Mouse (Mus musculus) testis, postnatal 10 days (tissue): ENCODE results near the gene Hspa1l.
"Not testable (repeated sequence)": the region's sequence is repeated elsewhere in the genome, so short reads cannot be mapped to it uniquely, and the experiment has no call there.

Source experiments
- DNase-seq: peaks from one replicate; pipeline ENCODE4 v3.0.0; 2021; ENCODE audit warnings: low spot score

Hspa1l gene

DNA sequence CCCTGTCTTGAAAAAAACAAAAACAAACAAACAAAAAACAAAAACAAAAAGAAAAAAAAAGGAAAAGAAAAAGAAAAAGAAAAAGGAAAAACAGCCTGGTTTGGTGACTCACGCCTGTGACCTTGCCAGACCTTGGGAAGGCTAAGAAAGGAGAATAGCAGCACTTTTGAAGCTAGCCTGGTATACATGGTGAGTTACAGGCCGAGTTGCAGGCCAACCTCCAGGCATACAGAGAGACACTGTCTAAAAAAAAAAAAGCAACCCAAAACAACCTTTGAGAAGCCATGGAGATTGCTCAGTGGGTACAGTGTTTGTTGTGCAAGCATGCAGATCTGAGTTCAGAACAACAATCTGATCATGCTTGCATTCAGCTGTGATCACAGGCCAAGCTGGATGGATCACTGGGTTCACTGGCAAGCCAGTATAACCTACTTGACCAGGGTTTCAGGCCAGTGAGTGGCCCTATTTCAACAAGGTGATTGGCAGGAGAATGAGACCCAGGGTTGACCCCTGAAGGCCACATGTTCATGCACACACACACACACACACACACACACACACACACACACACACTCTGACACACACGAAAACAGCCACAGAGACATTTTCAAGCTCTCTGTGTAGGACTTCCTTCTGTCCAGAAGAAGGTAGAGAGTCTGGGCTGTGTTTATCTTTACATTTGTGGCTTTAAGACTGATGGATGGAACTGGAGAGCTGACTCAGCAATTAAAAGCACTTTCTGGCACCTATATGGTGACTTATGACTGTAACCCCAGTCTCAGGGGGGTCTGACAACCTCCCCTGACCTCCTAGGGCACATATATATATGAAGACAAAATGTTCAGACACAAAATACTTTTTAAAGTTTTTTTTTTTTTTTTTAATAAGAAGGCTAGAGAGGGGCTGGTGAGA, 3.3 kb downstream of the Hspa1l start:
- DNase-seq: no peak

DNA sequence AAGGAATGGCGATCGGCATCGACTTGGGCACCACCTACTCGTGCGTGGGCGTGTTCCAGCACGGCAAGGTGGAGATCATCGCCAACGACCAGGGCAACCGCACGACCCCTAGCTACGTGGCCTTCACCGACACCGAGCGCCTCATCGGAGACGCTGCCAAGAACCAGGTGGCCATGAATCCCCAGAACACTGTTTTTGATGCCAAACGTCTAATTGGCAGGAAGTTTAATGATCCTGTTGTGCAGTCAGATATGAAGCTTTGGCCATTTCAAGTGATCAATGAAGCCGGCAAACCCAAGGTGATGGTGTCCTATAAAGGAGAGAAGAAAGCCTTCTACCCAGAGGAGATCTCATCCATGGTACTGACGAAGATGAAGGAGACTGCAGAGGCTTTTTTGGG, 4.5 kb downstream of the Hspa1l start:
- no peak for DNase-seq

DNA sequence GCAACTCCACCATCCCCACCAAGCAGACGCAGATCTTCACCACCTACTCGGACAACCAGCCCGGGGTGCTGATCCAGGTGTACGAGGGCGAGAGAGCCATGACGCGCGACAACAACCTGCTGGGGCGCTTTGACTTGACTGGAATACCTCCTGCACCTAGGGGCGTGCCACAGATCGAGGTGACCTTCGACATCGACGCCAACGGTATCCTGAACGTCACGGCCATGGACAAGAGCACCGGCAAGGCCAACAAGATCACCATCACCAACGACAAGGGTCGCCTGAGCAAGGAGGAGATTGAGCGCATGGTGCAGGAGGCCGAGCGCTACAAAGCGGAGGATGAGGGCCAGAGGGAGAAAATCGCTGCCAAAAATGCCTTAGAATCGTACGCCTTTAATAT, 5.7 kb downstream of the Hspa1l start:
- no peak for DNase-seq

GRCm38 (mm10) chr17:34979631-34980030, 7.1 kb downstream of the Hspa1l start:
- no peak for DNase-seq

DNA sequence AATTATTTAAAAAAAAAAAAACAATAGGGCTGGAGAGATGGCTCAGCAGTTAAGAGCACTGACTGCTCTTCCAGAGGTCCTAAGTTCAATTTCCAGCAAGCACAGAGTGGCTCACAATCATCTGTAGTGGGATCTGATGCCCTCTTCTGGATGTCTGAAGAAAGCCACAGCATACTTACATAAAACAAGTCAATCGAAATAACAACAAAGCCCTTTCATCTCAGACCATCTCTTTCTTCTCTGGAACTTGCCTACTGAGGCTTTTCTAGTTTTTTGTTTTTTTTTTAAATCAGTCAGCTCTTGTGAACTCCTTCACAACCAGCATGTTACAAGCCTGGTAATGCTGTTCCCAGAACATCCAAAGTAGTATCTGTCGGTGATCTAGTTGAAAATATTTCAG, 8.2 kb downstream of the Hspa1l start:
- no peak for DNase-seq

- DNase-seq: peak; percentile 90
Measured at GRCm38 (mm10) chr17:34981690-34982180, 9.2 kb downstream of the Hspa1l start, which contains the start of gene Lsm2. TSS of gene Lsm2 (plus strand) at chr17:34981862.

GRCm38 (mm10) chr17:34982328-34982727, 9.8 kb downstream of the Hspa1l start:
- DNase-seq: no peak

DNA sequence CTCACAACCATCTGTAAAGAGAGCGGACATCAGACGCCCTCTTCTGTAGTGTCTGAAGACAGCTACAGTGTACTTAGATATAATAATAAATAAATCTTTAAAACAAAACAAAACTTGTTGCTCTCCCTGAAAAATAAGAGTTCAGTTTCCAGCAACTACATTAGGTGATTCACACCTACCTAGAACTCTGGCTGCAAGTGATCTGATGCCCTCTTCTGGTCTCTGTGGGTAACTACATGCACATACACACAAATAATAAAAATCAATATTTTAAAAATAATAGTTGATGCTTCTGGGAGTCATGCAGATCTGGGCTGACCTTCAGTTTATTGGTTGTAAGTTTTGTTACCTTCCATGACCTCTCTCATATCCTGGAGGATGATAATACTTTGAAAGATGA, 11.7 kb downstream of the Hspa1l start:
- DNase-seq: no peak

DNA sequence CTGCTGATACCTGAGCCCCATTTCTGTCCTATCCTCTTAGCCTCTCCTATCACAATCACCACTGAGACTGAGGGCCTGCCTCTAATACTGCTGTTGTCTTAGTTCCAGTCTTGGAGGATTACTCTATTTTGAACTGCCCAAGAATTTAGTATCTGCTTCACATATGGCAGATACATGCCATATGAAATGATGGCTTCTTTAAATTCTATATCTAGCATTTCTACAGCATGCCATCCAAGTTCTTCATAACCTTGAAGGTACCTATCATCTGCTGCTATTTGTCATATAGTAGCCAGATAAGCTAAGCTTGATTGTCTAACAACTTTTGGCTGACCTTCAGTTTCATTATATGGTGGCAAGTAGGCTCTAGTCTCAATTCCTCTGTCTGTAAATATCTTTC, 22.2 kb downstream of the Hspa1l start:
- no peak for DNase-seq

DNA sequence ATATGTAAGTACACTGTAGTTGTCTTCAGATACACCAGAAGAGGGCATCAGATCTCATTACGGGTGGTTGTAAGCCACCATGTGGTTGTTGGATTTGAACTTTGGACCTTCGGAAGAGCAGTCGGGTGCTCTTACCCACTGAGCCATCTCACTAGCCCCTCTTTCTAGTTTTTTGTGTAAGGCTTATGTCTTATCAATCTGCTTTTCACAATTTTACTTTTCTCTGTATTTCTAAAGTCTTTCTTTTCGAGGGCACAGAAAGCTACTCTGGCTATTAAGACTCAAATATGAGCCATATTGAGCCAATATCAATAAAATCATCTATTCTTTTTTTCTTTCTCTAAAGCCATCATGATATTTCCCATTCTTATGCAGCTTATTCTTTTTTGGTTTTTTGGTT, 22.7 kb downstream of the Hspa1l start:
- DNase-seq: not testable (repeated sequence)

DNA sequence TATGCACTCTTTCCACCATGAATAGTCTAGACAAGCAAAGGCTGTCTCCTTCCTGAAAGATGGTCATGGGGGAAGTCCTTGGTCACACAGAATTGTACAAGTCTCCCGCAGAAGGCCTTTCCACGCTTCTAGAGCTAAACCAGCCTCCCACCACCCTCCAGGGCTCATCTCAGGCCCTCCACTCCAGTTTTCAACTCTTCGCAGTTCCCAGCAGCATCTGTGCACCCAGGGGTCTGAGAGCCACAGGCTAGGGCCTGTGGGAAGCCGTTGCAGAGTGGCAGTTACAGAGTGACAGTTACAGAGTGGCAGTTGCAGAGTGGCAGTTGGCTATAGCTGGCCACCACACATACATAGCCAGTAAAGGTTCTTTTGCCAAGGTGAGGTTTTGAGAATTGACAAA, 23.4 kb downstream of the Hspa1l start:
- not testable (repeated sequence) for DNase-seq

GRCm38 (mm10) chr17:34996411-34997141, 24.1 kb downstream of the Hspa1l start:
- DNase-seq: no peak

DNA sequence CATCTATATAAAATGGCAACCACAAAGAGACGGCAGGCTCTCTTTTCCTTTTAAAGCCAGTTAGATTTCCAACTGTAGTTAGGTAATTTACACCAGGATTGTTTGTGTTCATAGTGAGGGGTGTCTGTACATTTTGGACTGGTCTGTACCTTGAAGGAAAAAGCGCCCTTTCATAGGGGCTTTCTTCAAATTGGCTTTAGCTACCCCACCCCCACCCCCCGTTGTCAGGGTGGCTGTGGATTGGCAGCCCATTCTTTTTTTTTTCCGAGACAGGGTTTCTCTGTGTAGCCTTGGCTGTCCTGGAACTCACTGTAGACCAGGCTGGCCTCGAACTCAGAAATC, 24.6 kb downstream of the Hspa1l start:
- DNase-seq: no peak

DNA sequence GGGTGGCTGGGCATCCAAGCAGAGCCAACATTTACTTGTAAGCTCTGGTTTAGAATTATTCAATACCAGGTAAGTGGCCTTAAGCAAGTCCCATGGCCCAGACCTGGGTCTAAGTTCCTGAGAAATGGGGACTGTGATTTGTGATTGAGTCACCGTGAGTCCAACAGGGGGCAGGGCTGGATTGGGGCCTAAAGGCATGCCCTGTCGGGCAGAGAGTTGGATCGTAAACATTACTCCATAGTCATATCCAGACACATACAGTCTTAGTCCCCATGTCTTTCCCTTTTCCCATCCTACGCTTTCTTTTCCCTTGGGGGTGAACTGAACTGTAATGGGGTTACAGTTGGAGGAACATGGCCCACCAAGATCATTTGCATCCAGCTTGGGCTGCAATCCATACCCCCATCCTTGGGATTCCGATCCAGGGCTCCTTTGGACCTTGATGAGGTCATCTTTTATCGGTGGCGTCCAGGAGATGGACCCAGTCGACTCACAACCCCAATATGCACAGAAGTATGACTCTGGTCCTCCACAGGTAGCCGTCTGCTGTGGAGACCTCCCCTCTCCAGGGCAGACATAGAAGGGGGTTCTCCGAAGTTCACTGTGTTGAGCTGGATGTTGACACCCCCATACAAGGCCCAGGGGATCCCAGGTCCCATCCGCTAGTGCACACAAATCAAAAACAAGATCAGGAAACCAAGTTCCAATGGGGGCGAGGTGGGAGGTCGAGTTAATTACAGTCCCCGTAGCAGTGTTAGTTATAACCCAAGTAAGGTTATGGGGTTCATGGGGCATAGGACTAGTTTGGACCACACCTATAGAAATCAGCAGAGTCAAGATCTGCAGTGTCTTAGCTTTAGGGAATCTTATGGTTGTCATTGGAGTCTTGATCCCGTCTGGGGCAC, 26.3 kb downstream of the Hspa1l start:
- no peak for DNase-seq

DNA sequence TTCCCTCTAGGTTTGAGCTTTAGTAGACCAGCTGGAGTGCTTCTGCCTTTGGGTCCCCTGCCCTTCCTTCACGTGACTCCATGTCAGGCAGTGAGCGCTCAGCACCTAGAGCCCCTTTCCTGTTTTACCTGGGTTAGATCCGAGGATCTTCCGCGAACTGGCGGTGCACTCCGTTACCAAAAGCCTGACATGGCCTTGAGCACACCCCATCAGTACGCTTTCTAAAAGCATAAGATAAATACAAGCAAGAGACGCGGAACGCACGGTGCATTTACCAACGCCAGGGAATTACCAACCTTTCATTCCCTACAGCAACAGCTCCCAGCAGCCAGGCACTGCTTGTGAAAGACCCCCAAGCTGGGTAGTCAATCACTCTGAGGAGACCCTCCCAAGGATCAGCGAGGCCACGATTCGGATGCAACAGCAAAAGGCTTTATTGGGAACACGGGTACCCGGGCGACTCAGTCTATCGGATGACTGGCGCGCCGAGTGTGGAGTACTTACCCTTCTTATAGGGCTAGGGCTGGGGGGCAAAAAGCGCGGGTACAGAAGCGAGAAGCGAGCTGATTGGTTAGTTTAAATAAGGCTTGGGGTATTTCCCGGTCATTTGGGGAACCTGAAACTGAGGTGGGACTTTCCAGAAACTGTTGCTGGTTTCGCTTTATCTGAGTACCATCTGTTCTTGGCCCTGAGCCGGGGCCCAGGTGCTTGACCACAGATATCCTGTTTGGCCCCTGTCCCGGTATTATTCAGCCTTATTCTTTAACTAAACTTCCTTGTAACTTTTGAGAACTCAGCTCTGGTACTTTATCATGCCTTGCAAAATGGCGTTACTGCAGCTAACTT, 27.6 kb downstream of the Hspa1l start:
- not testable (repeated sequence) for DNase-seq

DNA sequence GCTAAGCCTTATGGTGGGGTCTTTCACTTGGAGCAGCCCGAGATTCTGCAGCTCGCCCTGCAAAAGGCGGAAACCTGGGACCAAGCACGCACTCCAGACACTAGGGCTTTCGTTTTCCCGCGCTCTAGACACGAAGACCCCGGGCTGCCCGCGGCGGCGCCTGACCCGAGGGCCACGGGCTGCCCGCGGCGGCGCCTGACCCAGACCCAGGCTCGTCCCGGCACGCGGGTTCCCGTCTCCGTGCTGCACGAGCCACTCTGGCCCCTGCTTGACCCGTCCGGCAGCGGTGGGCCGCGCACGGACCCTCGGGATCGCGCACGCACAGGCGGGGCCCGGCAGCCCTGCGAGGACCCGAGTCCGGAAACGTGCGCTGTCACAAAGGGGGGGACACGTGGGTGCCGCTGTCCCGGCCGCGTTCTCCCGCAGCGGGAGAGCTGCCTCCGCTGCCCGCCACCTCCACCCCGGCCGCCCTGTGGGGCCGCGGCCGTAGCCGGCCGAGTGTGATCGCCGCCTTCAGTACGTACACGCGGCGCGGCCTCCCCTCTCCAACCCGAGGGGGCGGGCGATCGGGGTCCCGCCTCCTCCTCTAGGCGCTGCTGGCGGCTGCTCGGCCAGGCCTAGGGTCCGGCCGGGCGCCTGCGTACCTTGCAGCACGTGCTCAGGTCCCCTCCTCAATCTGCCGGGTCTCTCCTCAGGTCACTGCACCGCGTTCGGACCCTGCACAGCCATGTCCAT, 28.4 kb downstream of the Hspa1l start, which contains the start of gene Vars:
Gene Vars (plus strand): TSS at position 271 of the 735 bp plus-strand sequence.
- peak; percentile 91 for DNase-seq

- peak; percentile 52 for DNase-seq
Measured at GRCm38 (mm10) chr17:35001452-35002152, 29.1 kb downstream of the Hspa1l start.

DNA sequence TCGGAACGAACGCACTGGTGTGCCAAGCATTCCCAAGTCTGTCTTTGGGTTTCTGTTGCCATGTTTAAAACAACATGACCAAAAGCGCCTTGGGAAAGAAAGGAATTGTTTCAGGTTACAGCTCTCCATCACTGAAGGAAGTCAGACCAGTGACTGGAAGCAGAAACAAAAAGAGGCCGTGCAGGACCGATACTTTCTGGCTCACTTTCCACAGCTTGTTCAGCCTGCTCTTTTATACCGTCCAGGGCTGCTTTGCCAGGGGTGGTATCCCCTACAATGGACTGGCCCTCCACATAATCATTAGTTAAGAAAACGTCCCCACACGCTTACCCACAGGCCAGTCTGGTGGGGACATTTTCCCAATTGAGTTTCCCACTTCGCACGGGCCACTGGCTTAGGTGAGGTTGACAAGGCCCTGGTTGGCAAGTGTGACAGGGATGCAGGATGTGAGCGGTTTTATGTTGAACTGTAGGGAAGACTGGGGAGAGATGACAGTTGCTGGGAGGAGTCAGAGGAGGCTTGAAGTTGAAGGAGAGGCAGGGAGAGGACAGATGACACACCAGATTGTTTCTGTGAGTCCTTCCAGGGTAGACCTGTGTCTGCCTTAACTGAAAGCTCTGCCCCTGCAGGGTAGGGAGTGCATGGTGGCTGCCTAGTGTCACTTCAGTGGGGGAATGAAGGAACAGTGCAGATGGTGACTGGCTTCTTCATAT, 29.8 kb downstream of the Hspa1l start:
- DNase-seq: no peak
